Mouse (Mus musculus) small intestine, adult 2 months (tissue): ENCODE measurements around the gene Stx8.

Experiments
- CTCF ChIP-seq: fragments of 200-500 bp; IDR thresholded peaks from 2 replicates; pipeline ENCODE4 v1.5.1; 2012; ENCODE audit warnings: low read depth, mild to moderate bottlenecking, control low read depth, inconsistent platforms, low read length, moderate library complexity, mixed read lengths; ENCODE audit not compliant: insufficient replicate concordance, insufficient read length; ENCODE audit errors: extremely low read depth
- POLR2A ChIP-seq: fragments of 200-500 bp; IDR thresholded peaks from 2 replicates; pipeline ENCODE4 v1.6.1; 2012; ENCODE audit warnings: low read depth, mild to moderate bottlenecking, control low read depth, inconsistent platforms, low read length, moderate library complexity

GRCm38 (mm10) chr11:68006216-68006789 lies 40.3 kb downstream of the Stx8 start:
- no peak for TF ChIP-seq POLR2A
- no peak for TF ChIP-seq CTCF
